Mouse (Mus musculus) embryonic facial prominence, embryonic 11.5 days (tissue): Measurements from ENCODE around the gene Stac2. TPM values are rescaled to one million over a fixed set of nuclear protein-coding genes. Genes with fewer than 3 reads are reported as not detected.

Experiments
- ATAC-seq: fragments of 200-750 bp; cut with Nextera tagmentation; replicated peaks from 2 replicates; pipeline ENCODE4 v1.8.0; 2017; ENCODE audit warnings: low read depth; ENCODE audit not compliant: insufficient number of reproducible peaks, low FRiP score, low TSS enrichment
- DNase-seq: peaks from one replicate; pipeline ENCODE4 v3.0.0-alpha.2; 2015; ENCODE audit warnings: low spot score
- H3K27ac ChIP-seq: fragments of 300-500 bp; sonication (generic); replicated peaks from 2 replicates; pipeline ENCODE4 v1.5.1; 2014; ENCODE audit warnings: mild to moderate bottlenecking, low read depth, low read length, control low read depth
- H3K27me3 ChIP-seq: fragments of 300-500 bp; sonication (generic); 2 replicates; pipeline ENCODE4 v1.6.1; 2014; ENCODE audit warnings: mild to moderate bottlenecking, low read length, moderate library complexity, mixed read lengths; ENCODE audit not compliant: control insufficient read depth, insufficient read depth
- H3K36me3 ChIP-seq: fragments of 300-500 bp; sonication (generic); replicated peaks from 2 replicates; pipeline ENCODE4 v1.6.1; 2014; ENCODE audit warnings: low read depth, mild to moderate bottlenecking, low read length, moderate library complexity, mixed read lengths; ENCODE audit not compliant: control insufficient read depth, insufficient read depth
- H3K4me1 ChIP-seq: fragments of 300-500 bp; sonication (generic); 2 replicates; pipeline ENCODE4 v1.6.1; 2014; ENCODE audit warnings: low read length, mixed read lengths; ENCODE audit not compliant: control insufficient read depth, insufficient read depth
- H3K4me2 ChIP-seq: fragments of 300-500 bp; sonication (generic); 2 replicates; pipeline ENCODE4 v1.6.1; 2014; ENCODE audit warnings: low read depth, mild to moderate bottlenecking, control low read depth, low read length, moderate library complexity
- H3K4me3 ChIP-seq: fragments of 300-500 bp; sonication (generic); 2 replicates; pipeline ENCODE4 v1.5.1; 2014; ENCODE audit warnings: low read depth, low read length, control low read depth
- H3K9ac ChIP-seq: fragments of 300-500 bp; sonication (generic); replicated peaks from 2 replicates; pipeline ENCODE4 v1.6.1; 2014; ENCODE audit warnings: mild to moderate bottlenecking, control low read depth, low read length
- H3K9me3 ChIP-seq: fragments of 300-500 bp; sonication (generic); replicated peaks from 2 replicates; pipeline ENCODE4 v1.6.1; 2016; ENCODE audit warnings: mild to moderate bottlenecking, low read length, inconsistent platforms, mixed read lengths; ENCODE audit not compliant: control insufficient read depth
- WGBS: fragments of 180-500 bp; shearing (Covaris S2); extraction: QIAGEN DNeasy Blood & Tissue Kit; methylation state at CpG from one replicate; pipeline ENCODE4 v1.1.7; 2014; 5-methylcytosine and 5-hydroxymethylcytosine counted together
- polyA plus RNA-seq: library from polyadenylated mRNA; unstranded; fragments of >200 nt; fragmentation: Nextera tagmentation; extraction: Ambion mirVana; gene quantifications from 2 replicates; pipeline ENCODE4 v1.2.1, GENCODE M21; 2014

Gene Stac2
- polyA plus RNA-seq, 1 experiment from 2014 or later: 0.69 TPM

DNA sequence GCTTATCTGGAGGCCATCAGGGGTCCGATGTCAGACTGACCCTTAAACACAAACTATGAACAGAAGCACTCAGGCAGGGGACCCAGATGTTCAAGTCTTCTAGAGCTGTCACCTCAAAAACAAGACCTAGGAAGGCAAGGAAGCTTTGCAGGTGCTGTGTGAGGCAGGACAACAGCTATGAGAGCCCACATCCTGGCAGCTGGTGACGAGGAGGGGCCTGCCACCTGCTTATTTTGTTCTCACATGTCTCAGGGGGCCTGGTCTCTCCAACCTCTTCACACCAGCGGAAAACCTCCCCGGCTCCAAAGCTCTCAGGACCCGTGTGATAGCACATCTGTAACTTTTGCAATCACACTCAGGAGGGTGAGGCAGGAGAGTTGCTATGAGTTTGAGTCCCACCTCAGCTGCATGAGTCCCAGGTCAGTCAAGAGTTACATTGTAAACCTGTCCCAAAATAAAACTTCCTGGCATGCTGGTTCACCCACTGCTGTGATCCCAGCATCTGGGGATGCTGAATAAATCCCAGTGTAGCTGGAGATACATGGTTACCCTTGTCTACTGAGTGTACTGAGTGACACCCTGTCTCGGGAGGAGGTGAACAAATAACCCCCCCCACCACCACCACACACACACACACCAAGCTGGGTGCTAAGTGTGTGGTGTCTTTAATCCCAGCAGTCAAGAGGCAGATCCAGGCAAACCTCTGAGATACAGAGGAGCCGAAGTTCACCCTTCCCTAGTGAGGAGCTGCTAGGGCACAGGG lies 52.7 kb downstream of the Stac2 start:
- ATAC-seq (no peak), DNase-seq (no peak)
- H3K9me3 ChIP-seq: no peaks in the 10 kb centered on the region
- H3K27ac ChIP-seq: no peak overlapping the region
- H3K27me3 ChIP-seq: peaks cover 8% of the 10 kb centered on the region; the same call in 1 of the 2 replicates
- peaks cover 3% of the 10 kb centered on the region; the same call in 1 of the 2 replicates for H3K36me3 ChIP-seq
- H3K4me3 ChIP-seq: no peak overlapping the region
- 47% methylated on average over 7 of the region's 7 CpGs for WGBS
- peaks cover 4% of the 10 kb centered on the region; the same call in 1 of the 2 replicates for H3K4me1 ChIP-seq
- H3K4me2 ChIP-seq: no peak overlapping the region
- H3K9ac ChIP-seq: no peak overlapping the region

GRCm38 (mm10) chr11:97999748-98000147 lies 53.5 kb downstream of the Stac2 start:
- H3K4me1 ChIP-seq: peaks cover 7% of the 10 kb centered on the region; the same call in 1 of the 2 replicates
- DNase-seq (no peak), ATAC-seq (no peak)
- H3K4me2 ChIP-seq: no peak overlapping the region
- WGBS: 66% methylated on average over 5 of the region's 5 CpGs
- H3K27me3 ChIP-seq: peaks cover 8% of the 10 kb centered on the region; the same call in 1 of the 2 replicates
- no peak overlapping the region for H3K4me3 ChIP-seq
- H3K36me3 ChIP-seq: peaks cover 1% of the 10 kb centered on the region; the same call in 1 of the 2 replicates
- H3K9me3 ChIP-seq: no peaks in the 10 kb centered on the region
- H3K9ac ChIP-seq: no peak overlapping the region
- no peak overlapping the region for H3K27ac ChIP-seq

DNA sequence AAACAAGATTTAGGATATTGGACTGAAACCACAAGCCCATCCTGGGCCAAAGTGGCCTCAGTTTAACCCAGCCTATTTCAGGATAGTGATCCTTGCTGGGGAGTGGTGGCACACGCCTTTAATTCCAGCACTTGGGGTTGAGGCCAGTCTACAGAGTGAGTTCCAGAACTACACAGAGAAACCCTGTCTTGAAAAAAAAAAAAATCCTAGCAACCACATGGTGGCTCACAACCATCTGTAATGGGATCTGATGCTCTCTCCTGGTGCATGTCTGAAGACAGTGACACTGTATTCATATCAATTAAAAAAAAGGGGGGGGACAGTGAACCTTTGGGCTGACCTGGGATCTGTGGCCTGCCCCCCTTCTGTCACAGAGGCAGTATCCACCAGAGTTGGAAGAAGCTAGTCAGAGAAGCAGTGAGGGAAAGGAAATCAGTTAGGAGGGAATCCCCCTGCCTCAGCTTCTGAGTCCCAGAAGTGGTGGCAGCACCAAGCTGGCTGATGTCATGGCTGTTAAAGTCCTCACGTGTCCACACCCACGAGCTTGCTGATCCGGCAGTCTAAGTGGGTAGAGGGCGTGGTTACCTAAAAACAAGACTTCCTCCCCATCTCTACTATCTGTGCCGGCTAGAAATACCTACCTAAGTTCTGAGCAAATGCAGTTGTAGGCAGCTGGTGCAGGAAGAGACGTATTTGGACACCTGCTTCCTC lies 54.2 kb downstream of the Stac2 start:
- H3K36me3 ChIP-seq: no peaks in the 10 kb centered on the region
- no peak for DNase-seq
- ATAC-seq: no peak
- no peak overlapping the region for H3K4me3 ChIP-seq
- 68% methylated on average over 7 of the region's 7 CpGs for WGBS
- no peak overlapping the region for H3K9ac ChIP-seq
- no peak overlapping the region for H3K4me2 ChIP-seq
- no peaks in the 10 kb centered on the region for H3K9me3 ChIP-seq
- H3K4me1 ChIP-seq: peaks cover 9% of the 10 kb centered on the region; the same call in 1 of the 2 replicates
- H3K27me3 ChIP-seq: peaks cover 8% of the 10 kb centered on the region; the same call in 1 of the 2 replicates
- no peak overlapping the region for H3K27ac ChIP-seq

GRCm38 (mm10) chr11:97998074-97998793 lies 55.0 kb downstream of the Stac2 start:
- DNase-seq: no peak
- Histone ChIP-seq H3K36me3 (no peaks in the 10 kb centered on the region), H3K9me3 (no peaks in the 10 kb centered on the region), H3K4me2 (no peak overlapping the region), H3K27ac (no peak overlapping the region), H3K4me1 (peaks cover 9% of the 10 kb centered on the region; the same call in 1 of the 2 replicates), H3K27me3 (peaks cover 8% of the 10 kb centered on the region; the same call in 1 of the 2 replicates), H3K4me3 (no peak overlapping the region), H3K9ac (no peak overlapping the region)
- ATAC-seq: no peak
- WGBS: 80% methylated on average over 11 of the region's 11 CpGs

DNA sequence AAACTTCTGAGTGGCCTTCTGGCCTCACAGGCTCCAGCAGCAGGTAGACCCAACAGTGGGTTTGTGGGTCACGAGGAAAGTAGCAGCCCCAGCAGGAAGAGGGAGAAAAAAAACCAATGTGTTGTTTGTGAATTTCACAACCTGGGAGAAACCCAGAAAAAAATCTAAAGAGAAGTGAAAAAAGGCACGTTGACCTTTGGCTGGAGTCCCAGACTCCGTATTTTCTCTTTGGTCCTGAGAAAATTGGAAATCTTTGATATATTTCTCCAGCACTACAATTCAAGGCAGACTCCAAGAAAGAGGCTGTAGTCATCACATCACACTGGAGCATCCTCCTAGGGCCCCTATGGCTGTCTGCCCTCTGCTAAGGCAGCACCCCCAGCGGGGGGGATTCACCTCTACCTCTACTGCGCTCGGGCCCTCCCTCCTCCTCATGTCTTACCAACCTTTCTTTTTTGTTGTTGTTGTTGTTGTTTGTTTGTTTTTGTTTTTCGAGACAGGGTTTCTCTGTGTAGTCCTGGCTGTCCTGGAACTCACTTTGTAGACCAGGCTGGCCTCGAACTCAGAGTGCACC lies 55.8 kb downstream of the Stac2 start:
- Histone ChIP-seq H3K4me2 (no peak overlapping the region), H3K9ac (no peak overlapping the region), H3K4me1 (peaks cover 5% of the 10 kb centered on the region; the same call in 1 of the 2 replicates), H3K36me3 (no peaks in the 10 kb centered on the region), H3K9me3 (no peaks in the 10 kb centered on the region), H3K27ac (no peak overlapping the region), H3K27me3 (peaks cover 5% of the 10 kb centered on the region; the same call in 1 of the 2 replicates), H3K4me3 (no peak overlapping the region)
- DNase-seq (no peak), ATAC-seq (no peak)
- WGBS: 80% methylated on average over 8 of the region's 8 CpGs

DNA sequence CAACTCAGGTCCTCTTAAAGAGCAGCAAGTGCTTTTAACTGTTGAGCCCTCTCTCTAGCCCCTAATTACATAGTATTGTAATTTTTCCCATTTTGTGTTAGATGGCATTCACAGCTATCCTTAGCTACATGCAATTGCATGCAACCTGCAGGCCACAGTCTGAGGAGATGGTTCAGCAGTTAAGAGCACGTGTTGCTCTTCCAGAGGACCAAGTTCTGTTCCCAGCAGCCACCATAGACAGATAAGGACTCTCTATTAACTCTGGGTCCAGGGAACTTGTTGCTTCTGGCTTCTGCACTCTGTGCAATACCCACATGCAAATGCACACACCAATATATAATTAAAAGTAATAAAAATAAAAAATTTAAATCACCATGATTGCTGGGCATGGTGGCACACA lies 56.6 kb downstream of the Stac2 start:
- Histone ChIP-seq H3K4me3 (no peak overlapping the region), H3K27ac (no peak overlapping the region), H3K9ac (no peak overlapping the region), H3K9me3 (no peaks in the 10 kb centered on the region), H3K4me1 (peaks cover 5% of the 10 kb centered on the region; the same call in 1 of the 2 replicates), H3K36me3 (no peaks in the 10 kb centered on the region), H3K4me2 (no peak overlapping the region), H3K27me3 (peaks cover 4% of the 10 kb centered on the region; the same call in 1 of the 2 replicates)
- no peak for DNase-seq
- 75% methylated on average over 1 of the region's 1 CpGs for WGBS
- ATAC-seq: no peak

DNA sequence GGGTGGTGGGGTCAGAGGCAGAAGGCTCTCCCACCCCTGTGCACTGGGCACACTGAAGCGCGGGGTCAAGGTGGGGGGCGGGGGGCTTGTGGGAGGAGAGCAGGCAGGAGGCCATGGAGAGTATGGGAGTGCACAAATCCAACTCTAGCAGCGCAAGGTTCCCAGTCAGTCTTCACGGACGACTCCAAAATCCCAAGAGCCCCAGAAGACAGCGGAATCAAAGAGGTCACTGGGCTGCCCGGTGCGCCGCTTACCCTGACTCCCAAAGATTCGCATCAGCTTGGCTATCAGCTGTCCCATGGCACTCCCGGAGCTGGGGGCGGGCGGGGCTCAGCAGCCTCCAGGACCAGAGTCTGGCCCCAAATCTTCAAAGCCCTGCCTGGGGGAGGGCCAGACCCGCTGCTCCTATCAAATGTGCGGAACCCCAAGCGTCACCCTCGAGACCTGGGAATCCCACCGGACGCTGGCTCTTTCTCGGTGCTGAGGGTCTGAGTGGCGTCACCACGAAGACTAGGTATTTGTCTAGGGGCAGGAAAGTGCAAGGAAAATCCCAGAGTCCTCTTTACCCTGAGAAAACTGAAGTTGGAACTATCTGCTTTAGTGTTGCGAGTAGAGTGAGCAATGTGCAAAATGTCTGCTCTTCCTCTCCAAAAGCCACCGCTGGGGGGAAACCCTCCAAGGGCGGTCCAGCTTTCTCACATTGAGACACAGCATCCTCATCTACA lies 57.5 kb downstream of the Stac2 start, which contains the start of gene Arl5c:
Gene Arl5c (minus strand): TSS at position 618 of the 725 bp plus-strand sequence.
- H3K9me3 ChIP-seq: no peaks in the 10 kb centered on the region
- H3K36me3 ChIP-seq: no peaks in the 10 kb centered on the region
- H3K27me3 ChIP-seq: no peaks in the 10 kb centered on the region; the same call in 1 of the 2 replicates
- peak within 1 kb of the TSS; percentile 55 for H3K9ac ChIP-seq
- H3K4me1 ChIP-seq: peaks cover 5% of the 10 kb centered on the region; the same call in 1 of the 2 replicates
- peak; percentile 12; the same call in 1 of the 2 replicates for ATAC-seq
- H3K4me3 ChIP-seq: peak within 1 kb of the TSS; percentile 40
- H3K27ac ChIP-seq: no peak within 1 kb of the TSS
- 2% methylated on average over 26 of the region's 26 CpGs for WGBS
- peak; percentile 68 for DNase-seq
- H3K4me2 ChIP-seq: peak within 1 kb of the TSS; percentile 88
